Mouse (Mus musculus) liver, adult 2 months (tissue): ENCODE results near the gene Hist1h2br.
"Not testable (repeated sequence)": the region's sequence is repeated elsewhere in the genome, so short reads cannot be mapped to it uniquely, and the experiment has no call there.

Experiments used
- CTCF ChIP-seq: fragments of 200-500 bp; IDR thresholded peaks from 2 replicates; pipeline ENCODE4 v1.5.1; 2011; ENCODE audit warnings: low read depth, low read length, control low read depth
- POLR2A ChIP-seq: fragments of 200-500 bp; IDR thresholded peaks from 2 replicates; pipeline ENCODE4 v1.6.1; 2011; ENCODE audit warnings: low read length, control low read depth; ENCODE audit not compliant: insufficient read depth; ENCODE audit errors: extremely low read depth

GRCm38 (mm10) chr13:21850696-21851095 lies 17.2 kb downstream of the Hist1h2br start:
- TF ChIP-seq CTCF, POLR2A: not testable (repeated sequence)
